Mouse (Mus musculus) cortical plate, adult 2 months (tissue): ENCODE results near the gene Fkbp1b.

ENCODE experiments used
- CTCF ChIP-seq: fragments of 200-500 bp; IDR thresholded peaks from 2 replicates; pipeline ENCODE4 v1.5.1; 2011; ENCODE audit warnings: mild to moderate bottlenecking, control low read depth, low read length; ENCODE audit not compliant: insufficient read depth; ENCODE audit errors: extremely low read depth
- POLR2A ChIP-seq: fragments of 200-500 bp; IDR thresholded peaks from 2 replicates; pipeline ENCODE4 v1.6.1; 2011; ENCODE audit warnings: mild to moderate bottlenecking, low read length, control low read depth; ENCODE audit not compliant: insufficient read depth; ENCODE audit errors: extremely low read depth

DNA sequence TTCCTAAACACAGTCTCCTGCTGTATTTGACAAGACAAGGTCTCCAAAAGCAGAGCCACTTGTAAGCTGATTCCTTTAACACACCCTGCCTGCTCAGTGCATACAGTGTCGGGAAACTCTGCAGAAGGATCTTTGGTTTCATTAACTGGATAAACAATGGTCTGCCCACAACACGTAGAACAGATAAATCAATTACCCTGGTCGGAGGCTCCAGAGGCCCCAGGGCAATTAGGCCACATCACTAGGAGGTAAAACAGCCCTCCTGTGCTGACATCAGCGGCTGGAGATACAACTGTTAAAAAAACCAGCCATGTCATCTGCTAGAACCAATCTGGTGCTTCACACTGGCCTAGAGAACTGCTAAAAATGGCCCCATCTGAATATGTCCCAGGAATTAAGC, 4.4 kb downstream of the Fkbp1b start:
- no peak for TF ChIP-seq CTCF
- no peak for TF ChIP-seq POLR2A
